Mouse (Mus musculus) testis, adult 2 months (tissue): ENCODE data around the gene Gemin7.

Source experiments
- CTCF ChIP-seq: fragments of 200-500 bp; IDR thresholded peaks from 2 replicates; pipeline ENCODE4 v1.5.1; 2012; ENCODE audit warnings: low read depth, mild to moderate bottlenecking, inconsistent platforms, low read length, moderate library complexity; ENCODE audit not compliant: control insufficient read depth, insufficient read depth, insufficient replicate concordance
- POLR2A ChIP-seq: fragments of 200-500 bp; IDR thresholded peaks from 2 replicates; pipeline ENCODE4 v1.6.1; 2012; ENCODE audit warnings: low read depth, mild to moderate bottlenecking, inconsistent platforms, low read length, moderate library complexity; ENCODE audit not compliant: control insufficient read depth

DNA sequence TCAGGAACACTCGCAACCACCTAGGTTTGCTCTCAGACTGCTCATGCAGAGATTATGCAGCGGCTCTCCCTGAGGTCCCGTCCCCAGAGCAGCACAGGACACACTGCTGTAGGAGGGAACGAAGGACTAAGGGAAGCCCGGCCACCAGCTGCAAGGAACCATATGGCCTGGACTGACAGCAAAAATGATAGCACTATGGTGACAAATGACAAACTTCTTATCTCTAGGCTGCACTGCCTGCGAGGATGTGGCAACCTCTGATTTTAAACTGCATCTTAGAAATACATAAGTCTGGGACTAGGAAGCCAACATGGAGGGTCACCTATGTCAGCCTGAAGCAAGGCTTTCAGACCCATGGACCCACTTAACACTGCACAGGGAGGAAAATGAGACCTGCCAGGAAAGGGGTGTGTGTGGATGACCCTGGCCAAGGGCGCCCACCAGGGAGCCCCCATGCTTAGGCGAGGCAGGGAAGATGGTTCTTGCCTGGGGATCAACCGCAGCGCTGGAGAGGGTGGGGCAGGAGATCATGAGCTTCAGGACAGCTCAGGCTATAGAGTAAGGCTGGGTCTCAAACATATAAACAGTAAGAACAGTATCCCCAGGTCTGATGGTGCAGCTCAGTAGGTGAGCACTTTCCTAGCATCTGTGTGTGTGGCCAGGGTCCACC is 15.8 kb upstream of the Gemin7 start:
- TF ChIP-seq CTCF, result no peak
- TF ChIP-seq POLR2A, result no peak
